Mouse (Mus musculus): ENCODE measurements around the gene Pdcd6ip. TPM values are rescaled to one million over a fixed set of nuclear protein-coding genes. Genes with fewer than 3 reads are reported as not detected.

Pdcd6ip gene
- polyA plus RNA-seq (2014; fragmentation: Nextera tagmentation; extraction: Ambion mirVana): 82.4 and 85.5 TPM in 2 replicates

DNA sequence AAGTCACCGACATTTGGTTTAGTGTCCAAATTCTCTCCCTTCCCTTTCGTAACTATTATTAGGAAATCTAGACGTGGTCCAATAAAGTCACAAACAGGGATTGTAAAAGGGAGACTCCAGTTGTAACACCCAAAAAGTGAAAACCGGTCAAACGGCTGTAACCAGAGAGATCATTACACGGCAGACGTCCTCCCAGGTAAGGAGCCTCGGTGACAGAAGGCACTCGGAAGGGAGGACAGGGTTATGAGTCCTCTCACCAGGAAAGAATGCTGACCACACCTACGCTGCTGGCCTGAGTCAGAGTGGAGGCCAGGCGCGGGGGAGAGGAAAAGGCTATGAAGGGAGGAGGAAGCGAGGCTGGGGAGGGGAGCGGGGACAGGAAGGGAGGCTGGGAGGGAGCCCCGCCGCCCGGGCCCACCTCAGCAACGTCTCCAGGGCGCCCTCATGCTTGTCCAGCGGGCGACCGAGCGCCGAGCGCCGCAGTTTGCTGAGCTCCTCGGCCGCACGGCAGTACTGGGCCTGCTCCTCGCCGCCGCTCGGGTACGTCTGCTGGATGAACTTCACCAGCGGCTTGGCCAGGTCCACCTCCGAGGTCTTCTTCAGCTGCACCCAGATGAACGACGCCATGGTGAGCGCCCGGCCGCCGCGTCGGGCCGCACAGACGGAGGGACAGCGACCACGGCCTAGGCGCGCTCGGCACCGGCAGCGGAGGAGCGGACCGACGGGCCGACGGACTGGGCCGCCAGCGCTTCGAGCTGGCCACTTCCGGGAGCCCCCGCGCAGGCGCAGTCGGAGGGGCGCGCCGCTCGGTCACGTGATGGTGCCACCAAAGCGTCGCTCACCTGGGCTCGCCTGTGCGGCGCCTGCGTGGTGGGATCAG, at the start of gene Pdcd6ip:
Gene Pdcd6ip (minus strand): TSS at position 779 of the 880 bp plus-strand sequence.
- Histone ChIP-seq H3K4me2 (ENCODE audit: low read length) (peak within 1 kb of the TSS; percentile 84), H3K9ac (ENCODE audit: low read length) (peak within 1 kb of the TSS; percentile 95), H3K9me3 (ENCODE audit: control insufficient read depth, low read length) (no peaks in the 10 kb centered on the region), H3K27me3 (replicated peaks; ENCODE audit: control insufficient read depth, insufficient read depth, low read length) (no peaks in the 10 kb centered on the region), H3K4me3 (ENCODE audit: low read depth, low read length) (peak within 1 kb of the TSS; percentile 97), H3K36me3 (ENCODE audit: control insufficient read depth, insufficient read depth, low read length) (peaks cover 3% of the 10 kb centered on the region; the same call in 1 of the 2 replicates), H3K27ac (ENCODE audit: low read depth) (peak within 1 kb of the TSS; percentile 93), H3K4me1 (replicated peaks; ENCODE audit: control insufficient read depth, insufficient read depth, low read length) (peaks cover 21% of the 10 kb centered on the region)
- DNase-seq (ENCODE audit: low spot score) (peak; percentile 93), ATAC-seq (replicated peaks; ENCODE audit: low FRiP score, low TSS enrichment, low read depth) (peak; percentile 89)
- under 1% methylated on average over 73 of the region's 77 CpGs for WGBS

DNA sequence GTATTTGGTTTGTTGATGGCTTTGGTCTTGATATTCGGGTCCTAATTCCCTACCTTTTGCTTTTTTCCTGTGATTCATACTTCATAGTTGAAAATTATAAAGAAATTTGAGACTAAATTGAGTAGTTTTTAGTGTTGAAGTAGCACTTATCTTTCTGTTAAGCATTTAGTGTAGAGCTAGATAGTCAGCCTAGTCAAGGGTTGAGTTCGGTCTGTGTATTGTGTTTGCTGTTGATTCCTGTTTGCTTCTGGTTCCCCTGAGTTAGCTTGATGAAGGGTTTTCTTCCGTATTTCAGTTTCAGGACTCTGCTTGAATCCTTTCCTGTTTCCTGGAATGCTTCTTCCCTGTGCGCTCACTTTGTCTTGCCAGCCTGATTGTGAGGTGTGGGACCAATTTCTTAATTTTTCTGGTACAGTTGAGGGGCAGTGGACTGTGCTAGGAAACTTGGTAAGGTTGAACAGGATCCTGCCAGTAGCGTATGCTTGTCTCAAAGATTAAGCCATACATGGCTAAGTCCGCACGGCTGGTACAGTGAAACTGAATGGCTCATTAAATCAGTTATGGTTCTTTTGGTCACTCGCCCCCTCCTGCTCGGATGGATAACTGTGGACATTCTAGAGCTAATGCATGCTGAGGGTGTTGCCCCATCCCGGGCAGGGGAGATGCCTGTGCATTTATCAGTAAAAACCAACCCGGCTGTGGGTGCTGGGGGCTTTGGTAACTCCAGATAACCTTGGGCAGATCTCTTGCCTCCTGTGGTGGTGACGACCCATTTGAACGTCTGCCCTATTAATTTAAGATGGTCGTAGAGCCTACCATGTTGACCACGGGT, 48.0 kb upstream of the Pdcd6ip start:
- no peak overlapping the region for H3K27ac ChIP-seq (ENCODE audit: low read depth)
- WGBS: 88% methylated on average over 15 of the region's 15 CpGs
- H3K9me3 ChIP-seq (ENCODE audit: control insufficient read depth, low read length): 0 out of 2 replicates have a peak, but pooled peaks cover 2% of the 10 kb centered on the region
- ATAC-seq (replicated peaks; ENCODE audit: low FRiP score, low TSS enrichment, low read depth) (no peak), DNase-seq (ENCODE audit: low spot score) (no peak)
- no peak overlapping the region for H3K9ac ChIP-seq (ENCODE audit: low read length)
- H3K4me2 ChIP-seq (ENCODE audit: low read length): no peak overlapping the region
- no peaks in the 10 kb centered on the region for H3K27me3 ChIP-seq (replicated peaks; ENCODE audit: control insufficient read depth, insufficient read depth, low read length)
- H3K4me3 ChIP-seq (ENCODE audit: low read depth, low read length): no peak overlapping the region
- peaks cover 10% of the 10 kb centered on the region; the same call in 1 of the 2 replicates for H3K36me3 ChIP-seq (ENCODE audit: control insufficient read depth, insufficient read depth, low read length)
- no peaks in the 10 kb centered on the region for H3K4me1 ChIP-seq (replicated peaks; ENCODE audit: control insufficient read depth, insufficient read depth, low read length)

DNA sequence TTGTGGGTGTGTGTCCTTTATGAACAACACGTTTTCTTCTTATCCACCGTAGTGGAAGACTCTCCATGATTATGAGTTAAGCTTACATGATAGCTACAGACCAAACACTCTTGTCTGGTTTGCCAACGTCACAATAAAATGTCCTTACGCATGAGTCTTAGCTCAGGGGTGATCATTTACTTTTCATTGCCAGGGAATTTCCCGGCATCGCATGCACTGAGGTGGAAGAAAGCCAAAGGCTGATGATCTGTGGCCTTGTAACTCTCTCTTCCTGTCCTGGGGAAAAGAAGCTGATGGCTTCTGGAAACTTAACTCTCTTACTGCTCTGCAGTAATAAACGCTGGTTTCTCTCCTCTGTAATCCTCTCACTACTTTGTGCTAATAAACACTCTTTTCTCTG, 41.3 kb upstream of the Pdcd6ip start:
- H3K4me1 ChIP-seq (replicated peaks; ENCODE audit: control insufficient read depth, insufficient read depth, low read length): peaks cover 3% of the 10 kb centered on the region; the same call in 1 of the 2 replicates
- no peak overlapping the region for H3K9ac ChIP-seq (ENCODE audit: low read length)
- ATAC-seq (replicated peaks; ENCODE audit: low FRiP score, low TSS enrichment, low read depth): no peak
- H3K27me3 ChIP-seq (replicated peaks; ENCODE audit: control insufficient read depth, insufficient read depth, low read length): no peaks in the 10 kb centered on the region
- H3K36me3 ChIP-seq (ENCODE audit: control insufficient read depth, insufficient read depth, low read length): peaks cover 5% of the 10 kb centered on the region; the same call in 1 of the 2 replicates
- DNase-seq (ENCODE audit: low spot score): no peak
- no peak overlapping the region for H3K27ac ChIP-seq (ENCODE audit: low read depth)
- H3K9me3 ChIP-seq (ENCODE audit: control insufficient read depth, low read length): no peaks in the 10 kb centered on the region
- no peak overlapping the region for H3K4me2 ChIP-seq (ENCODE audit: low read length)
- 59% methylated on average over 7 of the region's 7 CpGs for WGBS
- no peak overlapping the region for H3K4me3 ChIP-seq (ENCODE audit: low read depth, low read length)

DNA sequence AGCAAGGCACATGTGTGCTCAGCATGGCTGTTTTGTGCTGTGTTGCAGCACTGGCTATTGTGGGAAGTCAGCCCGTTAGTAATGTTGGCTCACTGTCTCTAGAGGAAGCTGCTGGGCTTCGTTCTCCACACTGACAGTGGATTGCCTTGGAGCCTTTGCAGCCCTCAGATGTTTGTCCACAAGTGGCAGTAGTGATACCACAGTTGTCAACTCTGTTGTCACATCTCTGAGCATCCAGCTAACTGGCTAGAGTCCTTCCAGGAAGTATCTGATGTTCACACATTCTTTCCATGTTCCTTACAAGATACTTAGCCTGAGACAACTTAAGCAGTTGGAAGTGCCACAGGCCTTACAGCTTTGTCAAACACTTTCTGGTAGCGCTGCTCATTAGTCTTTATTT, 35.2 kb upstream of the Pdcd6ip start:
- no peaks in the 10 kb centered on the region for H3K9me3 ChIP-seq (ENCODE audit: control insufficient read depth, low read length)
- ATAC-seq (replicated peaks; ENCODE audit: low FRiP score, low TSS enrichment, low read depth): no peak
- no peaks in the 10 kb centered on the region for H3K36me3 ChIP-seq (ENCODE audit: control insufficient read depth, insufficient read depth, low read length)
- H3K4me3 ChIP-seq (ENCODE audit: low read depth, low read length): no peak overlapping the region
- no peaks in the 10 kb centered on the region for H3K27me3 ChIP-seq (replicated peaks; ENCODE audit: control insufficient read depth, insufficient read depth, low read length)
- no peak overlapping the region for H3K9ac ChIP-seq (ENCODE audit: low read length)
- no peak overlapping the region for H3K27ac ChIP-seq (ENCODE audit: low read depth)
- no peak overlapping the region for H3K4me2 ChIP-seq (ENCODE audit: low read length)
- no peak for DNase-seq (ENCODE audit: low spot score)
- 59% methylated on average over 3 of the region's 3 CpGs for WGBS
- peaks cover 10% of the 10 kb centered on the region; the same call in 1 of the 2 replicates for H3K4me1 ChIP-seq (replicated peaks; ENCODE audit: control insufficient read depth, insufficient read depth, low read length)

DNA sequence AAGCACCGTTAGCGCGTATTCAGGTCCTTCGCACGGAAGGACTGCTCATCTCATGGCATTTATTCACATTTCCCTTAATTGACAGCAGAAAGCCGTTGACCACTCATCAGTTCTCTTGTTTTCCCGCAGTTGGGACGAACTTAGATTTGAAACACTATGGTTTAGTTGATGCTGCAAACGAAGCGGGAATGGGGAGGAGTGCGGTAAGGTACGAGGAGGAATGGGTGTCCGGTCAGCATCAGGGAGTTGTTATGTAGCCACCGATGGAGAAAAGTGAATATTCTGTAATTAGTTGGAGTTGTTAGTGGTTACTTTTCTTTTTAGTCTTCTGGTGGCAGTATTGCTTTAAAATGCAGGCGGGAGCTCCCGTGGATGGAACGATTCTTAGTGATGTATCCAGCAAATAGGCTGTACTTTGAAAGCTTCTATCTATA, 34.3 kb upstream of the Pdcd6ip start:
- H3K4me1 ChIP-seq (replicated peaks; ENCODE audit: control insufficient read depth, insufficient read depth, low read length): peaks cover 10% of the 10 kb centered on the region; the same call in 1 of the 2 replicates

DNA sequence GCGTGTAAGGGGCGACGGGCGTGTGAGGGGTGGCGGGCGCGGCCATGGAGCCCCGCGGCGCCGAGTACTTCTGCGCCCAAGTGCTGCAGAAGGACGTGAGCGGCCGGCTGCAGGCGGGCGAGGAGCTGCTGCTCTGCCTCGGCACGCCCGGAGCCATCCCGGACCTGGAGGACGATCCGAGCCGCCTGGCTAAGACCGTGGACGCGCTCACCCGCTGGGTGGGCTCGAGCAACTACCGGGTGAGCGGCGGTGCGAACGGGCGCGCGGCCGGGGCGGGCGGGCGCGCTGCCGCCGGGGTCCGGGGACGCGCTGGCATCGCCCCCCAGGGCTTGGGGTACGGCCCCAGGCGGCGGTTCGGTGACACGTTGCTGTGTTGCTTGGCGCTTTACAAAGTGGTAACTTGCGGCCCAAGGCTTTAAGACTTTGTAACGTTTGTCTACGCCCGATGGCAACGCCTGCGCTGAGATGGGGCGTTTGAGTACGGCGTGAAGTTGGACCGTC, 33.6 kb upstream of the Pdcd6ip start:
- H3K4me3 ChIP-seq (ENCODE audit: low read depth, low read length): peak overlapping the region; percentile 79
- H3K27me3 ChIP-seq (replicated peaks; ENCODE audit: control insufficient read depth, insufficient read depth, low read length): no peaks in the 10 kb centered on the region
- WGBS: under 1% methylated on average over 63 of the region's 64 CpGs
- H3K9ac ChIP-seq (ENCODE audit: low read length): peak overlapping the region; percentile 76
- peak overlapping the region; percentile 91 for H3K4me2 ChIP-seq (ENCODE audit: low read length)
- H3K27ac ChIP-seq (ENCODE audit: low read depth): peak overlapping the region; percentile 62
- DNase-seq (ENCODE audit: low spot score) (peak; percentile 89), ATAC-seq (replicated peaks; ENCODE audit: low FRiP score, low TSS enrichment, low read depth) (peak; percentile 78)
- no peaks in the 10 kb centered on the region for H3K9me3 ChIP-seq (ENCODE audit: control insufficient read depth, low read length)
- H3K36me3 ChIP-seq (ENCODE audit: control insufficient read depth, insufficient read depth, low read length): no peaks in the 10 kb centered on the region
- peaks cover 10% of the 10 kb centered on the region; the same call in 1 of the 2 replicates for H3K4me1 ChIP-seq (replicated peaks; ENCODE audit: control insufficient read depth, insufficient read depth, low read length)

More for the DNA sequence above, 34.3 kb upstream of the Pdcd6ip start:
- peak; percentile 71 for DNase-seq (ENCODE audit: low spot score)
- ATAC-seq (replicated peaks; ENCODE audit: low FRiP score, low TSS enrichment, low read depth): no peak
- Histone ChIP-seq H3K9me3 (ENCODE audit: control insufficient read depth, low read length) (no peaks in the 10 kb centered on the region), H3K4me3 (ENCODE audit: low read depth, low read length) (peak overlapping the region; percentile 79), H3K4me2 (ENCODE audit: low read length) (peak overlapping the region; percentile 91), H3K9ac (ENCODE audit: low read length) (peak overlapping the region; percentile 76), H3K27me3 (replicated peaks; ENCODE audit: control insufficient read depth, insufficient read depth, low read length) (no peaks in the 10 kb centered on the region), H3K36me3 (ENCODE audit: control insufficient read depth, insufficient read depth, low read length) (no peaks in the 10 kb centered on the region), H3K27ac (ENCODE audit: low read depth) (no peak overlapping the region)
- WGBS: 3% methylated on average over 17 of the region's 17 CpGs

DNA sequence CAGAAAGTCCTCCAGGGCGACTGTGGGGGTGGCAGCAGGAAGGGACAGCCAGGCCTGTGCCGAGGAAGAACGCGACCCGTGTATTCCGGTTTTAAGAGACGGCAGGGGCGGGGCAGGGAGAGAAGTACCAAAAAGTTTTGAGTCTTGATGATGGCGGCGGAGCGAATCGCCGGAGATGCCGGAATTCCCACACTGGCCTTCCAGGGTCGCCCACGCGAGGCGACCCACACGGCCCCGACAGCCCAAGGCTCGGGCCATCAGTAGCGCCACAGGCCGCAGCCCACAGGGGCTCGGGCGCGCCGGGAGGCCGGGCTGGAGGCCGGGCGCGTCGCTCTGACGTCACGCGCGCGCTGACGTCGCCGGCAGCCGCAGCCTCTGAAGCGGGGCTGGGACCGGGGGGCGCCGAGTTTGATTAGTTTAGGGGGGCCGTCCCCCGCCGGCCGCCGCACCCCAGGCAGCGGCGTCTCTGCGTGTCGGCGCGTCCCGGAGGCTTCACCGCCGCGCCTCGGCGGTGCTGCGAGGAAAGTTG, 33.1 kb upstream of the Pdcd6ip start, which contains the start of gene Clasp2:
Gene Clasp2 (plus strand): TSS at position 366 of the 529 bp plus-strand sequence.
- peaks cover 10% of the 10 kb centered on the region; the same call in 1 of the 2 replicates for H3K4me1 ChIP-seq (replicated peaks; ENCODE audit: control insufficient read depth, insufficient read depth, low read length)
- peak; percentile 98 for ATAC-seq (replicated peaks; ENCODE audit: low FRiP score, low TSS enrichment, low read depth)
- peak; percentile 91 for DNase-seq (ENCODE audit: low spot score)
- whole genome bisulfite sequencing: under 1% methylated on average over 61 of the region's 63 CpGs
- peak within 1 kb of the TSS; percentile 62 for H3K27ac ChIP-seq (ENCODE audit: low read depth)
- H3K9me3 ChIP-seq (ENCODE audit: control insufficient read depth, low read length): no peaks in the 10 kb centered on the region
- peak within 1 kb of the TSS; percentile 79 for H3K4me3 ChIP-seq (ENCODE audit: low read depth, low read length)
- H3K4me2 ChIP-seq (ENCODE audit: low read length): peak within 1 kb of the TSS; percentile 91
- H3K36me3 ChIP-seq (ENCODE audit: control insufficient read depth, insufficient read depth, low read length): no peaks in the 10 kb centered on the region
- H3K9ac ChIP-seq (ENCODE audit: low read length): peak within 1 kb of the TSS; percentile 76
- no peaks in the 10 kb centered on the region for H3K27me3 ChIP-seq (replicated peaks; ENCODE audit: control insufficient read depth, insufficient read depth, low read length)

DNA sequence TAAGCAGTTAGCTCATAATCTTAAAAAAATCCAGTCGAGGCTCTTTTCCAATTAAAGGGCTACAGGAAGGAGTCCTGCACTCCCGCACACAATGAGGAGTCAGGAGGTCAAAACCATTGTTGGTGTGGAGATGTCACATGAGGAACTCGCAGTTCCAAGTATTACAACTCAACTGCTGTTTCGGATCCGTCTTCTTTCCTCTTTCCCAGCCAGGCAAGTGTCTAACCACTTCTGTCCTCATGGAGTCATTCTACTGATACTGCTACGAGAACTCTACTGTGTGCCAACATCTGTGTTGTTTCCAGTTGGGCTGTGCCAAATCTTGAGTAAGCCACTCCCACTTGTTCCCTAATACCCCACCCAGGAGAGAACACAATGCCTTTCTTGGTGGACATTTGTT, 30.9 kb upstream of the Pdcd6ip start:
- ATAC-seq (replicated peaks; ENCODE audit: low FRiP score, low TSS enrichment, low read depth): no peak

More for the DNA sequence above, 30.9 kb upstream of the Pdcd6ip start:
- Histone ChIP-seq H3K9ac (ENCODE audit: low read length) (no peak overlapping the region), H3K27me3 (replicated peaks; ENCODE audit: control insufficient read depth, insufficient read depth, low read length) (no peaks in the 10 kb centered on the region), H3K4me2 (ENCODE audit: low read length) (no peak overlapping the region), H3K36me3 (ENCODE audit: control insufficient read depth, insufficient read depth, low read length) (no peaks in the 10 kb centered on the region), H3K4me1 (replicated peaks; ENCODE audit: control insufficient read depth, insufficient read depth, low read length) (peaks cover 10% of the 10 kb centered on the region; the same call in 1 of the 2 replicates), H3K4me3 (ENCODE audit: low read depth, low read length) (no peak overlapping the region), H3K9me3 (ENCODE audit: control insufficient read depth, low read length) (no peaks in the 10 kb centered on the region), H3K27ac (ENCODE audit: low read depth) (no peak overlapping the region)
- 85% methylated on average over 6 of the region's 6 CpGs for WGBS
- DNase-seq (ENCODE audit: low spot score): no peak
